Mouse (Mus musculus) c-Kit-positive CD71-negative TER-119-negative erythroid progenitor cells, embryonic 14.5 days (primary cell): ENCODE measurements around the gene Rnf149.

Source experiments
- DNase-seq: peaks from one replicate; pipeline ENCODE4 v3.0.0-alpha.2; 2013; ENCODE audit warnings: low read depth

Gene Rnf149

GRCm38 (mm10) chr1:39575778-39576375 is 1.3 kb downstream of the Rnf149 start:
- DNase-seq = no peak

DNA sequence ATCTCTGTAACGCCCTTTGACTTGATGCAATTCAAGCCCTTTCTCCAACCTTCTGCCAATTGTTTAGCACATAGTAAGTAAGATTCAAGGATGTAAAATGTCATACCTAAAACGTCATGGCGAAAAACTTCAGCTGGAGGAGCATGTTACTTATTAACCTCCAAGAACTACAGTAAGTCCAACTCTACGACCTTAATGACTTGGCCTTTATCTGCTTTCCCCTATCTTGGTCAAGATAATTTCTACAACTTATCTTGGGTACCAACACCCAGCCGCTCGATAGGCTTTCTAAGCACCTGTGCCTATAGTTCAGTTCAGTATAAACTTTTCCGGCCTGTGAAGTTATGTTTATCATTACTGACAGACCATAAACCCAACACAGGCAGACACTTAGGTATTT is 3.3 kb downstream of the Rnf149 start:
- DNase-seq = no peak

- no peak for DNase-seq
Measured at GRCm38 (mm10) chr1:39571653-39572052, 5.6 kb downstream of the Rnf149 start.

DNA sequence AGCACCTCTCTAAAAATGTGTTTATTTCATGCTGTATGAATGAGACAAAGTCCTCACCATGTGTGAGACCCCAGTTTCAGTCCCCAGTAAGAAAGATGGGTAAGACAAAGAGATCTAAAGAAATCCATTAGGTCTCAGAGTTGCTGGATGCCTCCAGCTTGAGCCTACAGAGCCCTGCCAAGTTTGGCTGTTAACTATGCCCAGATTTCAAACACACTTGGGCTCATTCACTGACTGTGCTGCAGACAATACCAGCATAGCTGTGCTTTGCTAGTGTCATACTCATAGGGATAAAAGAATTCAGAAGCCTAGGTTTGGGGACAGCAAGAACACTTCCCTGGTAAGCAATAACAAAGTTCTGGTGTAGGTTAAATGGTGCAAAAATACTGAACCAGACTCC is 9.1 kb downstream of the Rnf149 start:
- DNase-seq = no peak

GRCm38 (mm10) chr1:39564603-39565002 is 12.6 kb downstream of the Rnf149 start:
- no peak for DNase-seq

GRCm38 (mm10) chr1:39563161-39563560 is 14.0 kb downstream of the Rnf149 start:
- no peak for DNase-seq

- DNase-seq = no peak
Measured at GRCm38 (mm10) chr1:39561920-39562319, 15.3 kb downstream of the Rnf149 start.

DNA sequence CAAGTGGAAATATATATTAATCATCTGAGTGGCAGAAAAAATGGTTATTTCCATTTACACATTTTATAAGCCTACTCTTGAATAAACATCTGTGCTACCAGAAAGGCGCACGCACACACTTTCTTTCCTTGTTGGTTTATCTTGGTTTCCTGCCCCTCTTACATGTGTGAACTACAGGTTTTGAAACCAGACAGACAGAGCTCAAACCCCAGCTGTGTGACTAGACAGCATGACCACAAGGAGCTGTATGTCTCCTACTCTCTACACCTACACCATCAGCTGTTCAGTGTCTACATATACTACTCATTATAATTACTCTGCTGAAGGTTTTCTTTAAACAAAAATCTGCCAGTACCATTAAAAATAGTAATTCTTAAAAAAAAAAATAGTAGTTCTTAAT is 18.2 kb downstream of the Rnf149 start:
- DNase-seq = no peak

GRCm38 (mm10) chr1:39555556-39556415 is 21.4 kb downstream of the Rnf149 start:
- no peak for DNase-seq

- DNase-seq = no peak
Measured at GRCm38 (mm10) chr1:39549831-39550230, 27.4 kb downstream of the Rnf149 start.

DNA sequence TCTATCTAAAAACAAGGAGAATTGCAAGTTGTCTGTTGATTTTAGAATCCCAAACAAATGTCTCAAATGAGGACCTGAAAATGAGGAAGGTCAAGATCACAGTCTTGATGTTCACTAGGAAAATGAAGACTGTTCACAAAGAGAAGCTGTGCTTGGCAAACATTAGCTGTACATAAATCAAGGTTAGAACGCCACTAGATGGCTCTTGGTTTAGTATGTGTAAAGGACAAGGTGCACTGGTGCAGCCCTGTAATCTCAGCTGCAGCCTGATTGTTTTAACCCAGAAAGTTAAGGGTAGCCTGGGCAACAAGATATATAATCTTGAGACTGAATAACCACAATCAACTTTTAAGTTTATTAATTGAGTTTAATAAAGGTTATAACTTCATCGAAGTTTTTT is 30.0 kb downstream of the Rnf149 start:
- no peak for DNase-seq

- no peak for DNase-seq
Measured at GRCm38 (mm10) chr1:39546160-39546866, 30.9 kb downstream of the Rnf149 start.

DNA sequence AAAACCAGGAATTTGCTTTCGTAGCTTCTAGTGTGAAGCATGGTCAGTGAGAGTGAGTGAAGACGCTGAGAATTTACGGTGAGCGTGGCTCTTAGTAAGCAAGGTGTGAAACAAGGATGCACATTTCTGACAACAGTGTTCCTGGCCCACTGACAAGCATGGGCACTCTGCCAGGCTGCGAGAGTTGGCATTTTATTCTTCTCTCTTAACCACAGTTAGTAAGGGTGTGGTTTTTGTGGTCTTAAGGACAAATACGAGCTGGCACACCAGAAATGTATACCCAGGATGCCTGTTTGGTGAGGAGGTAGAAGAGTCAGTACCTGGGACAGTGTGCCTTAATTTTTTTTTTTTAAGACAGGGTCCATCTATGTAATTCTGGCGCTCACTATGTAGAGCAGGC is 31.6 kb downstream of the Rnf149 start:
- DNase-seq = no peak

GRCm38 (mm10) chr1:39540592-39540991 is 36.6 kb downstream of the Rnf149 start:
- DNase-seq = no peak

- DNase-seq = no peak
Measured at GRCm38 (mm10) chr1:39537631-39538380, 39.4 kb downstream of the Rnf149 start.

GRCm38 (mm10) chr1:39536701-39537100 is 40.5 kb downstream of the Rnf149 start:
- no peak for DNase-seq

DNA sequence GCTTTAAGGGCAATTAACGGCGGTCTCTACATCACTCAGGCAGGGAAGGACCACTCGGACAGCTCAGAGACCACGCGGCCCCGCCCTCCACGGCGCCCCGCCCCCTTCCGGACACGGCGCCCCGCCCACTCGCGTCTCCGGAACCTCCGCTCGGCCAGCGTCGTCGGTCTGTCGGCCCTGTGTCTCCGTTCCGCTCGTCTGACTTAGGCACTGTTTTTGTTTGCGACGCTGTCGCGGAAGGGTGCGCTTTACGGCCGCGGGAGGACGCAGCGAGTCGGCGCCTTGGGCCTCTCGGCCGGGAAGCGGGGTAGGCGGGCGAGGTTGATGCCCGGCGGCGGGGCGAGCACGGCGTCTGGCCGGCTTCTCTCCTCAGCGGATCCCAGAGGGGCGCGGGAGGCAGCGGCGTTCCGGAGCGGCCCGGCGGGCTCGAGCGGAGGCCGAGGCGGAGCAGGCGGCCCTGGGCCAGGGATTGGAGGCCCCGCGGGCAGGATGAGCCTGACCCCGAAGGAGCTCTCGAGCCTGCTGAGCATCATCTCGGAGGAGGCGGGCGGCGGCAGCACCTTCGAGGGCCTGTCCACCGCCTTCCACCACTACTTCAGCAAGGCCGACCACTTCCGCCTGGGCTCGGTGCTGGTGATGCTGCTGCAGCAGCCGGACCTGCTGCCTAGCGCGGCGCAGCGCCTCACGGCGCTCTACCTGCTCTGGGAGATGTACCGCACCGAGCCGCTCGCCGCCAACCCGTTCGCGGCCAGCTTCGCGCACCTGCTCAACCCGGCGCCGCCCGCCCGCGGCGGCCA is 41.5 kb downstream of the Rnf149 start:
- DNase-seq = peak; percentile 99

- DNase-seq = no peak
Measured at GRCm38 (mm10) chr1:39534831-39535230, 42.4 kb downstream of the Rnf149 start, which contains the start of gene Cnot11. Gene Cnot11 (plus strand): TSS chr1:39534992.

GRCm38 (mm10) chr1:39533917-39534316 is 43.3 kb downstream of the Rnf149 start:
- no peak for DNase-seq

DNA sequence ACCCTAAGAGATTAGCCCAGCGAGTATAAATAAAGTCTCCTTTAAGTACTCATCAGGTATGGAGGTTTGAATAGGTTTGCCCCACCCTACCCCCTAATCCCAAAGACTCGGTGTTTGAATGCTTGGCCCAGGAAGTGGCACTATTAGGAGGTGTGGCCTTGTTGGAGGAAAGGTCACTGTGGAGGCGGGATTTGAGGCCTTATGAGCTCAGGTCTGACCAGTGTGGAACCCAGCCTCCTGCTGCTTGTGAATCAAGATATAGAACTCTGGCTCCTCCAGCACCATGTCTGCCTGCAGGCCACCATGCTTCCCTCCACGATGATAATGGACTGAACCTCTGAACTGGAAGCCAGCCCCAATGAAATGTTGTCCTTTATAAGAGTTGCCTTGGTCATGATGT is 46.2 kb downstream of the Rnf149 start:
- DNase-seq = no peak

GRCm38 (mm10) chr1:39530258-39530943 is 46.8 kb downstream of the Rnf149 start:
- peak; percentile 81 for DNase-seq
